Mouse (Mus musculus): ENCODE data around the gene Emp1. TPM values are rescaled to one million over a fixed set of nuclear protein-coding genes. Genes with fewer than 3 reads are reported as not detected.

Gene Emp1
- polyA plus RNA-seq, 1 experiment from 2014 or later: 46.2 TPM

DNA sequence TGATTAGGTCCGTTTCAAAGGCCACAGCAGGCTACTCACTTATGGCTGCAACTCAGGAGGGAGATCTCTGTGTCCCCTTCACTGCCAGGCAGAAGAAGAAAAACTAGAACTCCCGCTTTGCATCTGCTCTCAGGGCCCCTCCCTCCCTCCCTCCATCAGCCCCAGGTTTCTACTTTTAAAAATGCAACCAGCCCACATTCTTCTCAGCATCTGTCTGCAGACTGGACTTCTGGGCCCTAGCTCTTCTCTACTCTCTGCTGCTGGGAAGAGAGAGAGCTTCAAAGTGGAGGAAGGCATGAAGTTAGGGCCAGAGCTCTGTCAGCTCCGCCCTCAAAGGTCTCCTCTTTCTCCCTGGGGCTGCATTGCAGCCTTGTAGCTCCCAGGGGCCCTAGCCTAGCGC lies 2.0 kb upstream of the Emp1 start:
- Histone ChIP-seq H3K4me2 (ENCODE audit: low read depth, low read length) (no peak overlapping the region), H3K36me3 (ENCODE audit: control insufficient read depth, insufficient read depth, low read length) (no peaks in the 10 kb centered on the region), H3K4me3 (ENCODE audit: low read length) (no peak overlapping the region), H3K27me3 (replicated peaks; ENCODE audit: control insufficient read depth, insufficient read depth, low read length) (no peaks in the 10 kb centered on the region), H3K27ac (ENCODE audit: low read length) (peak overlapping the region; percentile 58), H3K4me1 (ENCODE audit: control insufficient read depth, insufficient read depth, low read length) (peaks cover 25% of the 10 kb centered on the region), H3K9me3 (ENCODE audit: control insufficient read depth, low read length) (no peaks in the 10 kb centered on the region), H3K9ac (ENCODE audit: low read depth, low read length) (no peak overlapping the region)
- no peak for ATAC-seq
- whole genome bisulfite sequencing: 52% methylated on average over 4 of the region's 4 CpGs

DNA sequence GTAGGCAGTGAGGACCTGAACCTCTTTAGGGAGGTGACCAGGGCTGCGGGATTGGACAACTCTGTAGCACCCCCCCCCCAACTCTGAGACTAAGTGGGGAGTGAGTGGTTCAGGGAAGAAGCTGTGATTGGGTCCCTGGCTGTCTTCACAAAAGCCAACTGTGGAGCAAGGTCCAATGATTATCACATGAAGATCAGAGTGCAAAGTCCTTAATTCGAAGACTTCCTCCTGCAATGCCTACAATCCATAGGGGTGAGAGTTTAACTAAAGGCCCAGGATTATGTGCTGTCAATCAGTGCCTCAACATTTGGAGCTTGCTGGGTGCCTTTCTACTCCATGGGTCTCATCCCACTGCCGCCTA lies 267 bp upstream of the Emp1 start:
- WGBS: 51% methylated on average over 3 of the region's 3 CpGs
- H3K36me3 ChIP-seq (ENCODE audit: control insufficient read depth, insufficient read depth, low read length): no peaks in the 10 kb centered on the region
- peaks cover 32% of the 10 kb centered on the region for H3K4me1 ChIP-seq (ENCODE audit: control insufficient read depth, insufficient read depth, low read length)
- no peaks in the 10 kb centered on the region for H3K27me3 ChIP-seq (replicated peaks; ENCODE audit: control insufficient read depth, insufficient read depth, low read length)
- no peaks in the 10 kb centered on the region for H3K9me3 ChIP-seq (ENCODE audit: control insufficient read depth, low read length)
- peak overlapping the region; percentile 56 for H3K4me2 ChIP-seq (ENCODE audit: low read depth, low read length)
- H3K4me3 ChIP-seq (ENCODE audit: low read length): peak overlapping the region; percentile 54
- H3K27ac ChIP-seq (ENCODE audit: low read length): peak overlapping the region; percentile 96
- peak overlapping the region; percentile 48 for H3K9ac ChIP-seq (ENCODE audit: low read depth, low read length)
- ATAC-seq: peak; percentile 69

DNA sequence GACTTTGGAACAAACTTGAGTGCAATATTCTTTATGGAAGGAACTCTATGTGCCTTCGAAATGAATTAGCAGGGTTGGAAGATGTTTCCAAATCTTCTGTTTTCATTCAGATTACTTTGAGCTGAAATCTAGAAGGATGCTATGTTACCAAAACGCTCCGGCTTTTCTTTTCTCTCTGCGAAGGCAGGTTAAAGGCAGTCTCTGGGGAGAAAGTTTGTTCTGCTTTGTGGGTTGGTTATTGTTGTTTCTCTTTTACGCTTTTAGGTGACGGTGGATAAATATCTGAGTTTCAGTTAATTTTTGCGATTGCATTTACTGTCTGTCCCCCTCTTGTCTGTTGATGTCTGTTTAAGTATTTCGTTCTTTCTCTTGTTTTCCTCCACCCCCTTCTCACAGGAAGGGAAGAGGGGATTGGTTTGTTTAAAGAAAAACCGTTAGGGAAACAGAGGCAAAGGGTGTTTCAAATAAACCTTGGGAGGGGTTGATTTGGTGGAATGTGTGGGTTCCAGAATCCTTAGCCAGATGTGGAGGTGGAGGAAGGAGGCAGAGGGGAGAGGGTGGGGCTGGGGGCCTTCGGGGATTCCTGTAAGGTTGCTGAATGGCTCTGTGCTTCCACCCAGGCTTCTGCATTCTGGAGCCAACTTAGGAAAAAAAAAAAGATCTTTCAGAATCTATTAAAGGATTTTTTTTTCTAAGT lies 1.1 kb downstream of the Emp1 start:
- peak overlapping the region; percentile 54 for H3K4me3 ChIP-seq (ENCODE audit: low read length)
- H3K9ac ChIP-seq (ENCODE audit: low read depth, low read length): peak overlapping the region; percentile 72
- peak overlapping the region; percentile 56 for H3K4me2 ChIP-seq (ENCODE audit: low read depth, low read length)
- ATAC-seq: no peak
- WGBS: 44% methylated on average over 10 of the region's 10 CpGs
- peaks cover 45% of the 10 kb centered on the region for H3K4me1 ChIP-seq (ENCODE audit: control insufficient read depth, insufficient read depth, low read length)
- peak overlapping the region; percentile 96 for H3K27ac ChIP-seq (ENCODE audit: low read length)
- H3K27me3 ChIP-seq (replicated peaks; ENCODE audit: control insufficient read depth, insufficient read depth, low read length): no peaks in the 10 kb centered on the region
- H3K9me3 ChIP-seq (ENCODE audit: control insufficient read depth, low read length): no peaks in the 10 kb centered on the region
- no peaks in the 10 kb centered on the region for H3K36me3 ChIP-seq (ENCODE audit: control insufficient read depth, insufficient read depth, low read length)

DNA sequence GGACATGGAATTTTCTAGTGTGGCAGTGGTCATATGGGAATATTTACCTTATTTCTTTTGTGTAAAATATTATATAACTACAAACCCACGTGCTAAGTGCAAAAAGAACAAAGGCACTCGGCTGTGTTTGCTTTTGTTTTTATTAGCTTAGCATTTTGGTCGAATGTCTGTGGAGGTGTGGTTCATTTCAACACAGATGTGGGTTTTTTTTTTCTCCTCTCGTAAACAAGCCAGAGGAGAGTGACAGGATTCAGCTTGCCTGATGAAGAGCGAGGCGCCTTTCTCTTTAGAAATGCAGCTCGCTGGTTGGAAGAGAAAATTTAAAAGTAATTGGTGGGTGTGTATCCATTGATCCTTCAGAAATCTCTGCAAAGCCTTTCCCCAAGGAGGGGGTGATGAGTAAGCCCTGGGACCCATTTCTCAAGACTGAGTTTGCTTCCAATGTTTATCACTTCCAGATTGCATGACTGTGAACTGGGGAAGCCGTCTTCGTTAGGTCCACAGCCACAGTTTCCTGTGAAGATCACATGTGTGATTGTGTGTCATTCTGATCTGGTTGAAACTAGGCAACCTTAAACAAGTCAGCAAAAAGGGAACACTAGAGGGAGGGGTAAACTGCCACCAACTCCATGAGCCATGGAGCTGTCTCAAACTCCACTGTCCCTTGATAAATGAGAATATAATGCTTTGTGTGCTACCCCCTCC lies 1.8 kb downstream of the Emp1 start:
- Histone ChIP-seq H3K9ac (ENCODE audit: low read depth, low read length) (peak overlapping the region; percentile 48; the same call in 1 of the 2 replicates), H3K36me3 (ENCODE audit: control insufficient read depth, insufficient read depth, low read length) (no peaks in the 10 kb centered on the region), H3K9me3 (ENCODE audit: control insufficient read depth, low read length) (no peaks in the 10 kb centered on the region), H3K27me3 (replicated peaks; ENCODE audit: control insufficient read depth, insufficient read depth, low read length) (no peaks in the 10 kb centered on the region), H3K4me1 (ENCODE audit: control insufficient read depth, insufficient read depth, low read length) (peaks cover 47% of the 10 kb centered on the region), H3K4me2 (ENCODE audit: low read depth, low read length) (peak overlapping the region; percentile 56), H3K4me3 (ENCODE audit: low read length) (peak overlapping the region; percentile 54), H3K27ac (ENCODE audit: low read length) (peak overlapping the region; percentile 96)
- WGBS: 18% methylated on average over 9 of the region's 9 CpGs
- peak; percentile 13 for ATAC-seq

DNA sequence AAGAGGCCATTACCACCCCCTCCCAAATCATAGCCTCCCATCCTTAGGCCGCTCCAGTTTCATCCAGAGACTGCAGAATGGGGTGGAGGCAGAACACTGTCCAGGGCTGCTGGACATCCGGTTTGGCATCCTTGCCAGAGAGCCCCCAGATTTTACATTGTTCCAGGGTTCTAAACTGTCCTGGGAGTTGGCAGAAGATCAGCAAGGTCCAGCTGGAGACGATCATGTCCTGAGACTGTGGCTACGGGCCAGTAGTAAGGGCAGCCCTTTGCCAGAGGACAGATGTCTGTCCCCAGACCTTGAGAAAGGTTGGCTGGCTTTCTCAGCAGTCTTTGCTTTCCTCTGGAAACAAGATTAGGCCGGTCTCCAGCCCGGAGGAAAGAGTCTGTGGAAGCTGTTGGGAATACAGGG lies 2.6 kb downstream of the Emp1 start:
- Histone ChIP-seq H3K9me3 (ENCODE audit: control insufficient read depth, low read length) (no peaks in the 10 kb centered on the region), H3K36me3 (ENCODE audit: control insufficient read depth, insufficient read depth, low read length) (no peaks in the 10 kb centered on the region), H3K4me1 (ENCODE audit: control insufficient read depth, insufficient read depth, low read length) (peaks cover 54% of the 10 kb centered on the region), H3K27me3 (replicated peaks; ENCODE audit: control insufficient read depth, insufficient read depth, low read length) (no peaks in the 10 kb centered on the region), H3K4me3 (ENCODE audit: low read length) (peak overlapping the region; percentile 54), H3K27ac (ENCODE audit: low read length) (peak overlapping the region; percentile 96), H3K9ac (ENCODE audit: low read depth, low read length) (peak overlapping the region; percentile 48), H3K4me2 (ENCODE audit: low read depth, low read length) (peak overlapping the region; percentile 56)
- 56% methylated on average over 6 of the region's 6 CpGs for WGBS
- ATAC-seq: peak; percentile 32

DNA sequence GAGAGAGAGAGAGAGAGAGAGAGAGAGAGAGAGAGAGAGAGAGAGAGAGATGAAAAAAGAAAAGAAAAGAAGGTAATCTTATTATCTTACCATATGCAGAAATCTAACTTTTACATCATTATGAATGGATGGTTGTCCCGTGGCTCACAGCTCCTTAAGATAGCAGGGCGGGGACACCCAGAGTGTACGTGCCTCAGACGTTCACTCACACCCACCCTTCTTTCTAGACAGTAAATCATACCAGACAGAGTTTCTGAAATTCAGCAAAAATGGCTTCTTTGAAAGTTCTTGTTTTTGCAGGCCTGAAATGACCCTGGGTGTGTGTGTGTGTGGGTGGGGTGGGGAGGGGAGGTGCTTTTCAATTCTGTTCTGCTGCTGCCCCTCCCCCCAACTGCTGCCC lies 3.3 kb downstream of the Emp1 start:
- H3K9me3 ChIP-seq (ENCODE audit: control insufficient read depth, low read length): no peaks in the 10 kb centered on the region
- no peaks in the 10 kb centered on the region for H3K27me3 ChIP-seq (replicated peaks; ENCODE audit: control insufficient read depth, insufficient read depth, low read length)
- no peaks in the 10 kb centered on the region for H3K36me3 ChIP-seq (ENCODE audit: control insufficient read depth, insufficient read depth, low read length)
- H3K4me2 ChIP-seq (ENCODE audit: low read depth, low read length): peak overlapping the region; percentile 56
- H3K4me1 ChIP-seq (ENCODE audit: control insufficient read depth, insufficient read depth, low read length): peaks cover 51% of the 10 kb centered on the region
- no peak overlapping the region for H3K9ac ChIP-seq (ENCODE audit: low read depth, low read length)
- 49% methylated on average over 4 of the region's 4 CpGs for WGBS
- ATAC-seq: no peak
- no peak overlapping the region; the same call in 1 of the 2 replicates for H3K4me3 ChIP-seq (ENCODE audit: low read length)
- peak overlapping the region; percentile 96 for H3K27ac ChIP-seq (ENCODE audit: low read length)

DNA sequence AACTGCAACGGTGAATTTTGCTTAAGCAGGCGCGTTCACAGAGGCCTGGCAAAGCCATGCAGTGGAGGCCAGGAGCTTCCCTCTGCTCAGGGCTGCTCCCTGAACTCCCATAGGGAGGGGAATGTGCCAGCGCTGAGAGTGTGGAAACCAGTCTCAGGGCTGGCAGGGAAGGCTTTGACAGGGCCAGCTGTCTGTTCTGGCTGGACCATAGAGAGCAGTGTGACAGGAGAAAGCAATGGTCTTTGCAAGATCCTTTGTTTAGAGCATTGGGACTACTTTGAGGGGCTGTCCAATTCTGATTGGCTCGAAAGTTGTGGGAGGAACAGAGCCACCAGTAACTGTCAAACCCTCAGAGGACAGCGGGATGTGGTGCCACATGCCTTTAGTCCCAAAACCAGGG lies 5.9 kb downstream of the Emp1 start:
- peak overlapping the region; percentile 31; the same call in 1 of the 2 replicates for H3K9ac ChIP-seq (ENCODE audit: low read depth, low read length)
- no peak overlapping the region for H3K4me3 ChIP-seq (ENCODE audit: low read length)
- H3K9me3 ChIP-seq (ENCODE audit: control insufficient read depth, low read length): no peaks in the 10 kb centered on the region
- no peak overlapping the region for H3K4me2 ChIP-seq (ENCODE audit: low read depth, low read length)
- no peak overlapping the region for H3K27ac ChIP-seq (ENCODE audit: low read length)
- 62% methylated on average over 6 of the region's 6 CpGs for WGBS
- no peaks in the 10 kb centered on the region for H3K27me3 ChIP-seq (replicated peaks; ENCODE audit: control insufficient read depth, insufficient read depth, low read length)
- H3K4me1 ChIP-seq (ENCODE audit: control insufficient read depth, insufficient read depth, low read length): peaks cover 41% of the 10 kb centered on the region
- no peaks in the 10 kb centered on the region for H3K36me3 ChIP-seq (ENCODE audit: control insufficient read depth, insufficient read depth, low read length)
- no peak for ATAC-seq

DNA sequence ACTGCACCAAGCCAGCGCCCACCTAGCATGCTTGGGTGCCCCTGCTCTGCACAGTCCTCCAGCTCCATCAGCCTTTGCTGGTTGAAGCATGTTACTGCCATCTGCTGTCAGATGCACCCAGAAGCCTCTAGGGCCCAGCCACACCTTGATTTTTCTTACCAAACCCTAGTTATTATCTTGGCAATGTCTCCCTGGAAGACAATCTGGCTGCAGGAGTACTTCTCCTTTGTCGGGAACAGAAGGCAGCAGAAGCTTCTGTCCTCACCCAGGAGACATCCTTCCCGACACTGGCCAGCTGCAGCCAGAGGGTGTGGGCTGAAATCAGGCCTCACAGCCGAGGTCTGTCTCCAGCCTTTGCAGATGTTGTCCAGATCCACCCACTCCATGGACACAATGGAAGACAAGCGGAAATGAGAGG lies 7.2 kb downstream of the Emp1 start:
- H3K36me3 ChIP-seq (ENCODE audit: control insufficient read depth, insufficient read depth, low read length): no peaks in the 10 kb centered on the region
- H3K27ac ChIP-seq (ENCODE audit: low read length): peak overlapping the region; percentile 73
- no peak overlapping the region for H3K4me2 ChIP-seq (ENCODE audit: low read depth, low read length)
- H3K4me1 ChIP-seq (ENCODE audit: control insufficient read depth, insufficient read depth, low read length): peaks cover 38% of the 10 kb centered on the region
- WGBS: 40% methylated on average over 5 of the region's 5 CpGs
- no peak overlapping the region for H3K9ac ChIP-seq (ENCODE audit: low read depth, low read length)
- H3K9me3 ChIP-seq (ENCODE audit: control insufficient read depth, low read length): no peaks in the 10 kb centered on the region
- ATAC-seq: peak; percentile 70
- no peak overlapping the region for H3K4me3 ChIP-seq (ENCODE audit: low read length)
- H3K27me3 ChIP-seq (replicated peaks; ENCODE audit: control insufficient read depth, insufficient read depth, low read length): no peaks in the 10 kb centered on the region

DNA sequence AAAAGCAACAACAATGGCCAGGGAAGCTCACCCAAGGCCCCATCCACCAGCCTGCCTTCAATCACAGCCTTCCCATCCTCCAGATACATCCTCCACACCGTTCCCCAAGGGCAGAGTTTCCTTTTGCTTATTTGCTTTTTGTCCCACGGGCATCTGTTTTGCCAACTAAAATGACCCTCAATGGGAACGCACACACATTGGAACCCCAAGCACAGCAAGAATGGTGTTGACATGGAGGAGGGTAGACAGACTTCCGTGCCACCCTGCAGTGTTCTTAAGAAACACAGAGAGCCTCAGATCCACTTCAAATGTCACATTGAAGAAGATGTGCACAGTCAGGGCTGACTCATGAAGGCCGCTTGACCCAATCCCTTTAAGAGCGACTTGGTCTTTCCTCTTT lies 8.6 kb downstream of the Emp1 start:
- H3K27ac ChIP-seq (ENCODE audit: low read length): no peak overlapping the region
- peaks cover 28% of the 10 kb centered on the region for H3K4me1 ChIP-seq (ENCODE audit: control insufficient read depth, insufficient read depth, low read length)
- no peak overlapping the region for H3K9ac ChIP-seq (ENCODE audit: low read depth, low read length)
- 84% methylated on average over 6 of the region's 6 CpGs for WGBS
- no peaks in the 10 kb centered on the region for H3K36me3 ChIP-seq (ENCODE audit: control insufficient read depth, insufficient read depth, low read length)
- no peak overlapping the region for H3K4me3 ChIP-seq (ENCODE audit: low read length)
- H3K4me2 ChIP-seq (ENCODE audit: low read depth, low read length): no peak overlapping the region
- H3K27me3 ChIP-seq (replicated peaks; ENCODE audit: control insufficient read depth, insufficient read depth, low read length): no peaks in the 10 kb centered on the region
- ATAC-seq: no peak
- H3K9me3 ChIP-seq (ENCODE audit: control insufficient read depth, low read length): no peaks in the 10 kb centered on the region
